Mouse (Mus musculus) heart, postnatal 36 days (tissue): ENCODE results near the gene Gtsf1. TPM values are rescaled to one million over a fixed set of nuclear protein-coding genes. Genes with fewer than 3 reads are reported as not detected.
A peak's percentile ranks its signal among the peaks of the same experiment; 100 is the strongest.

Source experiments
- DNase-seq, 2 experiments: peaks; one replicate each; pipeline ENCODE4 v3.0.0; 2021 to 2022
- intact Hi-C: fragments of 180-260 bp; cut with DNase I; formaldehyde crosslinking; loops from one replicate; pipeline ENCODE4 v1.15.1; 2025
- total RNA-seq, 2 experiments: library from RNA; stranded (reverse); gene quantifications; 2 replicates each; pipeline ENCODE4 v1.2.3; 2021

Gene Gtsf1
- total RNA-seq, 2 experiments from 2014 or later: not detected

DNA sequence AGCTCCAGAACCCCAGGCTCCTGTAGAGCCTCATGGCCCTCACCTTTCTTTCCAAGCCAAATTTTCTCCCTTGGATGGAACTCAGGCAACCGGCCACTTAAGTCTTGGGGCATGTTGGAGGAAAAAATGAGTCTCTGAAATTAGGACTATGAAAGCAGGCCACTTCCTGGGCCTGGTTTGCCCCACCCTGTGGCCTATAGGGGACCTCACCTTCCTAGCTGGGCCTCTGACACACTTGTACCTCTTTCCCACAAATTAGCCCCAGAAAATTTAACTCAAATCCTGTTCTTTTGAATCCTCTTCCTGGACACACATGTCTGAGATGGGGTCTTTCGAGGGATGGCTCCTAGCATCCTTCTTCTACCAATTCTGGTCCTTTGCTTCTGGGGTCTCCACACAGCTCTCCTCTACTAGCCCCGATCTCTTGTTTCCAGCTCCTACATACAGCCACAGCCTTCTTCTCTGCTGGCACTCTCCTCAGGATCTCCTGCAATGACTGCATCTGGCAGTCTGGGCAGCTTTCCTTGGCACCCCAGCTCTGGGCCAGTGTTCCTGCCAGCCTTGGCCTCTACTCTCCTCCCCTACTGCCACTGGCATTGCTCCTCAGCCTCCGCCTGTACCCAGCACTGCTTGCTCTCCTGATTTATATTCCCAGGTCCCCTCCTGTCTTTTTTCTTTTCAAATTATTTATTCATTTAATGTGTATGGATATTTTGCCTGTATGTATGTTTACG is 70.2 kb downstream of the Gtsf1 start:
- intact Hi-C loops: no loop called here
- DNase-seq: peak in 1 of 2 experiments; percentile 66

DNA sequence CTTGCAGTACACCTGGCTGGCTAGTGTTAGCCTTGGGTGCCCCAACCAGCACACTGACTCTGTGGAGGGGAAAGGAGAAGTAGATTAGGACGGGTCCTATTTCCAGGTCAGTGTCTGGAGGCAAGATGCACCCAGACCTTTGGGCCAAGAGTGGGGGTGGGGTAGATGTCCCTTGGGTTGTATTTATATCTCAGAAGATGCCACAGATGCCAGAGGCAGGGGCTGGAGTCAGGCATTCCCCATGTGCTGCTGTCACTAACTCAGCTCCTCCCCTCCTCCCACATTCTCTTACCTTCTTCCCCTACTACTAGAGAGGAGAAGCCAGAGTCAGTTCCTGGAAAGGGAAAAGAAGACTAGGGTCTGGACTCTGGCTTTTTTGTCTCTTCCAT is 71.2 kb downstream of the Gtsf1 start:
- DNase-seq: peak in 1 of 2 experiments; percentile 49
- intact Hi-C loops: no loop called here

DNA sequence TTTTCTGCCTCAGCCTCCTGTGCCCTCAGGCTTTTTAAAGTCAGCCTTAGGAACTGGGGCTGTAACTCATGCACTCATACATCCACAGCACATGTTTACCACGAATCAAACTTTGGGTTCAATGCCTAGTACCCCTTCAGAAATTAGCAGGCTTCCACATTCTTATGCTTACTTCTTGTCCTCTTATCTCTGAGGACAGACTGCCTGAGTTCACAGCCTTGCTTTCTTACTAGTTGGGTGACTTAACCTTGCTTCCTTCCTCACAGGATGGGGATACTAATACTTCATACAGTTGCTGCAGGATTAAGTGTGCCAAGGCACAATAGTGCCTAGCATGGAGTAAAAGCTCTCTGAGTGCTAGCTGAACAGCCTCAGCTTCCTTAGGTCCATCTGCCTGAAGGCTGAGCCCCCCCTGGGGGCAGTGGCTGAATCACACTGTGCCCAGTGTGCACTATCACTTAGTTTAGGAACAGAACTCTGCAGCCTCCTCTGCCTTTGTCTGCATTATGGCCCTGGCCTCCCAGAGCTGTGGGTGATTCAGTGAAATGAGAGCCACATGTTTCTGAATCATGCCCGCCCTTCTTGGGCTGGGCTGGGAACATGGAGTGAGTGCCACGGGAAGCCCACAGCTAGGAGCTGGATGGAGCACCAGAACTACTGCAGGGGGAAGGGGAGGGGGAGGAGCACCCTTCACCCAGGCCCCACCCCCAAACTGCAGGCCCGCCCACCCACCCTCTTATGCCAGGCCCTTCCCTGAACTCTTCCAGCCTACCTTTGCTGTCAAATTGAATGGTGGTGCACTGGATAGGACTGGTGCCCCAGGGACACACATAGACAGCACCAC is 71.8 kb downstream of the Gtsf1 start:
- DNase-seq: peak in 1 of 2 experiments; percentile 44
- intact Hi-C loops: no loop called here

DNA sequence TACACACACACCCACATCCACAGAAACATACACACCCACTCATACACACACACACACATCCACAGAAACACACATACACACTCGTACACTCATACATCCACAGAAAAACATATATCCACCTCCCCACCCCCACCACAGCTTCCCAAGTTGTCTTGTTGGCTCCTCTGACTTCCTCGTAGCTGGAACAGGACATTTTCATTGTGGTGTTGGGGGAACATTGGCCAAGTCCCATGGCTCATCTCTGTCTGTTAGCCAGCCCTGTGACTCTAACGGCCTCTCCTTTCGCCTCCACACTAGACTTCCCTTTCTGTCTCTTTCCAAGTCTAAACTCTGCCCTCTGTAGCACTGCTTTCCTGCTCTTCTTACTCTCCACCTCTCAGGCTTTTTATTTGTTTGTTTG is 72.5 kb downstream of the Gtsf1 start:
- intact Hi-C loops: no loop called here
- DNase-seq: no peak

DNA sequence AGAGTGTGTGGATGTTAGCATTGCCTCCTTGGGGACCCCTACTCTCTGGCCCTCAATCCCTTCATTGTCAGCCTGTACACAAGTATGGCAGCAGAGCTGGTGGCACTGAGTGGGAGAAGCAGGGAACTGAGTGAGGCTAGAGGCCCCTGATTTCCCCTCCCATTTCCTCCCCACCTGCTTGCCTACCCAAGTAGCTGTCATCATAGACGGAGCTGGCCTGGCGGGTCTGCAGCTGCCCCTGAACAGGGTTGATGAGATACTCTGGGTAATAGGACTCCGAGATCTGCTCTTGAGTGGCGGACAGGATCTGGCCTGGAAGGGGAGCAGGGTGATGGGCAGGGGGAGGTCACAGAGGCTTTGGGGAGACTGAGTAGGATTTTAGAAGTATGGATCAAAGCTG is 74.1 kb downstream of the Gtsf1 start:
- no peak for DNase-seq
- intact Hi-C loops: no loop called here

DNA sequence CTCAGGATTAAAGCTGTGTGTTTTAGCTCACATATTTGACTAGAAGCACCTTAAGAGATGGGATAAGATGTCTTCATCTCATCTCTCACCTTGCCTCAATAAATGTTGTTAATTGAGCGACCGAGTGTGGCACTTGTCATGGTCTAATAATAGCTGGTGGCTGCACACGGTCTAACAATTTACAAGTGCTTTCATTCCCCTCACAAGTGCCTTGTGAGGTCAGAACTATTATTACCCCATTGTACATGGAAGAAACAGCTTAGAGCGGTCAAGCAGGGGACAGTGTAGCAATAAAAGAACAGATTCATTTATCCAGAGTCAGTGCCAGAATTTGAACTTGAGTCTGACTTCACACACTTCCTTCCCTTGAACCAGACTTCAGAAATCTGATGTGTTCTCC is 74.8 kb downstream of the Gtsf1 start:
- DNase-seq: no peak
- intact Hi-C loops: no loop called here

DNA sequence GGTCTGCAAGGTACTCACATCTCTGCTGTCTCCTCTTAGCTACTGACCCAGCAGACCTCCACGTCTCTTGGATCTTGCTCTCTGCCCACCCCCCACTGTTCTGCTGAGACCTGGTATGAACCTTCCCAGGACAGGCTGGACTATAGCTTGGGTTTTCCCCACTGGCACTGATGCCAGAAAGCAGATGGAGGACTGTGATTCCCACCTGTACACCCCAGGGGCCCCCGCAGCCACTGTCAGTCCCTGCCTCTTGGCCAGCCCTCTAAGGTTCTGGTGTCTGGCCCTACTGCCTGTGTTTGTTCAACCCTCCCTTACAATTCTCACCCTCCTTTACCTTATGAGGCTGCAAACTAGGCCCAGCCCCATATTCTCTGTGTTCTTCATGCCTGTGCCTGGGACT is 75.6 kb downstream of the Gtsf1 start:
- no peak for DNase-seq
- intact Hi-C loops: no loop called here

DNA sequence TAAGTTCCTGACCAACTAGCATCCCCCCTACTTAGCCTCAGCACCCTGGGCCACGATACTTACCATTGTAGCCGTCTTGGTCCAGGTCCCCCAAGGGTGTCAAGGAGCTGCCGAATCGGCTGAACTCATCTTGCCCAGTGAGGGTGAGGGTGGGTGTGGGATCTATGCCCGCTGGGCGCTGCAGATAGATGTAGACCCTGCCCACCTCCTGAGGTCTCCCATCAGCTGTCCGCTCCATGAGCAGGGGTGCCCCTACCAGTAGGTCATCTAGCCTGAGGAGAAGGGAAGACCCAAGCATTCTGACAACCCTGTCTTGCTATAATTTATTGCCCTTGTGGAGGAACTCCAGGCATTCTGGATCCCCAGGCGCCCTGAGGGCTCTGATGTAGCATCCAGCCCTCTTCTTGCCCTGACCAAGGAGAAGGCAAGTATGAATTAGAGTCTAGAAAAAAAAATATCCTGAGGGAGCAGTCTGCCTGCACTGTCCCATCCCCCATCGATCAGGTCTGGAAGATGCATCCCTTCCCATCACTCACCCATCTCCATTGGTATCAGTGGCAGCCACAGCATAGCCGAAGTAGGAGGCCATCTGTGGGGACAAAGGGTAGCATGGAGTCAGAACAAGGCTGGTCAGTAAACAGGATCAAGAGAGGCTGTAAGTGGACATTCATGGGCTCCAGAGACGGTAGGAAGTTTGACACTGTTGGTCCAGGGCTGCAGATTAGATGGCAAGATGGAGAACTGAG is 76.6 kb downstream of the Gtsf1 start:
- DNase-seq: no peak
- intact Hi-C loops: loop anchor here (1.0 kb wide), 1 partner anchor 35 kb away; no protein-coding TSS in a partner anchor

DNA sequence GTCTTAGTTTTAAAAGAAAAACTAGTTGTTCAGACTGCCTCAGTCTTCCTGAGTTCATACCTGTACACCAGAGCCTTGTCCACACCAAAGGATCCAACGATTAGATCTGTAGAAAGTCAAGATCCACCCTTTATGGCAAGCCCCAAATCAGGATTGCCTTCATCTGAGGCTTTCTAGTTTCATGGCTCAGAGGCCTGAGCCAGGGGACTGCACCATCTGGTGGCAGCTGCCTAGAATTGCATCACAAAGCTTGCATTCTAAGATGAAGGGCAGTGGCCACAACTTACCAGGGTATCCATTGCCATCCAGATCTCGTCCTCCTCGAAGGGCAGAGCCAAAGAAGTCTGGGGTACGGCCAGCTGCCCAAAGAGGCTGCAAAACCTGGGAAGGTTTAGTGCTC is 77.4 kb downstream of the Gtsf1 start:
- intact Hi-C loops: loop anchor here (1.0 kb wide), 1 partner anchor 35 kb away; no protein-coding TSS in a partner anchor
- DNase-seq: peak in 1 of 2 experiments; percentile 69

Other genes with a start within 250 kb of the Gtsf1 start
- gene Cbx5, start 190.7 kb downstream of the Gtsf1 start, total RNA-seq: 10 to 100 TPM; 54.2 to 58.7 TPM
- gene Hnrnpa1, start 190.0 kb downstream of the Gtsf1 start, total RNA-seq: 100 to 1,000 TPM; 140 to 154 TPM
- under 1 TPM; 0.67 to 0.73 TPM for gene Nfe2, start 172.1 kb downstream of the Gtsf1 start, total RNA-seq
- 10 to 100 TPM; 56.6 to 56.9 TPM for gene Copz1, start 157.8 kb downstream of the Gtsf1 start, total RNA-seq
- gene Gpr84, start 119.9 kb downstream of the Gtsf1 start, total RNA-seq: not detected
- 10 to 100 TPM; 12.9 to 13.0 TPM for gene Zfp385a, start 90.4 kb downstream of the Gtsf1 start, total RNA-seq
- 10 to 100 TPM; 46.1 to 47.1 TPM for gene Itga5, start 63.7 kb downstream of the Gtsf1 start, total RNA-seq
- gene Gtsf2, start 18.0 kb upstream of the Gtsf1 start, total RNA-seq: not detected
- gene Nckap1l, start 23.3 kb upstream of the Gtsf1 start, total RNA-seq: 1 to 10 TPM; 3.6 to 5.7 TPM
- 1 to 10 TPM; 1.2 to 1.5 TPM for gene Pde1b, start 72.6 kb upstream of the Gtsf1 start, total RNA-seq
- 10 to 100 TPM in 1 of 2 experiments, 1 to 10 TPM in 1; 9.4 to 10.1 TPM for gene Ppp1r1a, start 107.5 kb upstream of the Gtsf1 start, total RNA-seq
- not detected for gene Glycam1, start 134.6 kb upstream of the Gtsf1 start, total RNA-seq